Mouse (Mus musculus) ES-Bruce4 (cell line): ENCODE measurements around the gene Dclk1.

ENCODE experiments used
- CTCF ChIP-seq: IDR thresholded peaks from one replicate; pipeline ENCODE4 v1.8.1; 2011; ENCODE audit warnings: low read depth, low read length
- EP300 ChIP-seq: IDR thresholded peaks from 2 replicates; pipeline ENCODE4 v1.6.1; 2011; ENCODE audit warnings: low read depth, low read length; ENCODE audit not compliant: insufficient read depth
- POLR2A ChIP-seq: IDR thresholded peaks from one replicate; pipeline ENCODE4 v1.8.1; 2011; ENCODE audit warnings: low read length; ENCODE audit not compliant: insufficient read depth

GRCm38 (mm10) chr3:55350194-55350593, 108.0 kb downstream of the Dclk1 start:
- TF ChIP-seq CTCF (no peak), EP300 (no peak), POLR2A (no peak)
